Mouse (Mus musculus) T-helper 2 cell (primary cell): Measurements from ENCODE around the gene Obscn.

Experiments used
- in situ Hi-C: fragments of 300-600 bp; cut with MboI, MseI; formaldehyde crosslinking; loops from one replicate; pipeline ENCODE4 v1.15.1; 2025; ENCODE audit warnings: high pct_unique_total_duplicates

Gene Obscn

DNA sequence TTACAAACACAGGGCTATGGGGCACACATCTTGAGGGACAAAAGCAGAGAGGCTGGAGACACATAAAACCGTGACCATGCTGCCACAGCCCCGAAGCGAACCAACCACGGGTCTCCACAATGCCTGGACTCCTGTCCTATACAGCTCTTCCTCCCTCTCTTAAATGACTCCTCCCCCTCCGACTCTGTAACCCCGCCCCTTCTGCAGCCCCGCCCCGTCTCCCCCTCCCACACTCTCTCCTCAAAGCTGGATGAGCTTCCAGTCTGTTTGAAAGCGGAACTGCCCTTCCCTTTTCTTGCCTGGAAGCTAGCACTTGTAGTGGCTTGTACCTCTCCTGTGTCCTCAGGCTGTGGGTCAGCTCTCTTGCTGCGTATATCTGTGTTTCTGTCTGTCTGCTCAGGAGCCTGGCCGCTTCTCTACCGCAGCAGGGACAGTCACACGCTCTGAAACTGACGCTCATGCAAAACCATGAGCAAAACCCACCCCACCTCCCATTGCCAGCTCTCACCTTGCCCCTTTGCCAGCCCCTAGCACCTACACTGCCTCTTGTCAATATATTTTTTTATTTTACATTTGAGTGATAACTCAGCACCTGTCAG lies 5.7 kb upstream of the Obscn start:
- in situ Hi-C loops = no loop called here

DNA sequence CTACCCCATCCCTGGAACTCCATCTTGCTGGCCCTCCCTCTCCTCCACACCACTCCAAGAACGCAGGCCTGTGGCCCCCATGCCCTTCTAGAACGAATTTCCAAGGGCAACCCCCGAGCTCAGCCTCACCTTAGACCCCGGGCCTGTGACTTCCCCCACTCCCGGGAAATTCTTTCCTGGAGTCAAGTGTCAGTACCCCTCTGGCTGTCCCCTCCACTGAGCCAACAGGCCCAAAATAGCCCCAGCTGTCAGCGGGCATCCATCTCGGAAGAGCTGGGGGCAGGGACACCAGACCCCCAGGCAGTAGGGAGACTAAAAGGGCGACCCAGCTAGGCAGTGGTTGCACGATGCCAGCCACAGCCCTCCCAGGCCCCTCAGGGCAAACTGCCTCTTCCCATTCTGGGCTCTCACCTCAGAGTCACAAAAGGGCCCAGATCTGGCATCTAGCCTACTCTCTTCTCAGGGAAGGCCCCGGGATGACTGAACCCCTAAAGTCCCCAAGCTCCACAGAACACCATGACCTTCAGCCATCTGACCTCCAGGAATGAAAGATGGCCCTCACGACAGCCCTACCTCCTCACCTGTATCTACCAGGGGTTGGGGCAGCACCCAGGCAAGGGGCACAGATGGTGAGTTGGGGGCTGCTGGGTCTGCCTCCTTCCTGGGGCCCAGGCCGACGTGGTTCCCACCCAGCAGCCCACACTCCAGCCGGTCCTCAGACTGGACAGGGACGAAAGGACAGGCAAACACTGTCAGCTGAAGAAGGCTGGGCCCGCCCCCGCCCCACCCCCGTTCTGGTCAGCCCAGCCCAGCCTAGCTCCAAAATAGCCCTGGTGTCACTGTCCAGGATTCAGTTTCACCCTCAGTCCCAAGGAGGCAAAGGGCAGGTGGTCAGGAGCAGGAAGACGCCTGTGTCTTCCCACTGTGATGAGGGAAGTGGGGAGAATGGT lies 2.6 kb upstream of the Obscn start:
- in situ Hi-C loops = no loop called here

DNA sequence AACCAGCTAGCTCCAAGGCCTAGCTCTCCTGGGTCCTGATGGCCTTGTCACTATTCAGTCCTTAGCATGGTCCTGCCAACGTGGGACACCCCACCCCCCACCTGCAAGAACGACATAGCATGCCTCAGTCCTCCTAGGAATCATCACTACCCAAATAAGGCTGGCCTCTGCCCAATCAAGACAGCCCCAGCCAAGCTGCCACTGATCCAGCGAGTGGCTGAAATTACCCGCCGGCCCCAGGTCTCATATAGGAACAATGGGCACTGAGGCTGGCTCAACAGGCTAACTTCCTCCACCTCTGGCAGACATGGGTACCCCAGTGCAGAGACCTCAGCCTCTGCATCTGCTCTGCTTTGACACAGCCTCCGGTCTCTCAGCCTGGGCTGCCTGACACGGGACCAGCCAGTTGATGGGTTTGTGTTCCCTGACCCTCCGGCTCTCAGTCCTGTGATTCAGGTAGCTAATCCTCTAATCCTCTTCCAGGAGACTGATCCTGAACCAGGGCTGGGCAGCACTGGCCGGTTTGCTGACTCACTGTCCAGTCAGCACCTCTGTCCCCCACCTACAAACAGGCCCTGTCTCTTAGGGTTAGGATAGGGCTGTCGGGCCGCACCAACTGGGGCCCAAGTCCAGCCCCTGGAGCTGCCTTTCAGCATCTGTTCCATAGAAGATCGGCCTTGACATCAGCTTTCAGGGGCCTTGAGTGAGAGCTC lies 948 bp upstream of the Obscn start:
- in situ Hi-C loops = no loop called here

DNA sequence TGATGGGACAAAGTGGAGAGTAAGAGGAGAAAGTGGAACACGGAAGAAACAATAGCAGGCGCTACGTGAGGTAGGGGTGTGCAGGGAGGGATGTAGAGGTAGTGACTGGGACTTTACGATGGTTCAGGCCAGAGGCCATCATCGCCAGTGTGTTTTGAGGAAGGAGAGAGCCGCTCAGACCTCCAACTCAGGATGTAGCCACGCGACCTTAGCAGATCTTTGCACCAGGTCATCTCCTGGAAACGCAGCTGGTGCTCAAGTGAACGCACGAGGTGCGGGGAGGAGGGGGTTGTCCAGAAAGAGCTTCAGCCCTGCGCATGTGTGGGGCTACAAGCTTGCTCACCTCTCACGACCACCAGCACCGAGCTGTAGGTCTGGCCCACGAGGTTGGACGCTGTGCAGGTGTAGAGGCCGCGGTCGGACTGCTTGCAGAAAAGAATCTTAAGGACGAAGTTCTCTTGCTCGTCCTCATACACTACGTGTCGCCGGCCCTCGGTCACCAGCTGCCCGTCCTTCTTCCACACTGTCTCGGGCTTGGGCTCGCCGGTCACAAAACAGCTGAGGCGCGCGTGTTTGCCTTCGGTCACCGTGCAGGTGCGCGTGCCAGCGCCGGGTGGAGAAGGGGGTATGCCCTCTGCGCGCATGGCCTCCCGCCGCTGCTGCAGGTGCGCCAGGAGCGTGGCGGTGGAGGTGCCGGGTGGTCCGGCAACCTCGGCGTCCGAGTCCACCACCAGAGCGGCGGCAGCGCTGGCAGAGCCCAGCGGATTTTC lies 966 bp downstream of the Obscn start:
- in situ Hi-C loops = no loop called here

DNA sequence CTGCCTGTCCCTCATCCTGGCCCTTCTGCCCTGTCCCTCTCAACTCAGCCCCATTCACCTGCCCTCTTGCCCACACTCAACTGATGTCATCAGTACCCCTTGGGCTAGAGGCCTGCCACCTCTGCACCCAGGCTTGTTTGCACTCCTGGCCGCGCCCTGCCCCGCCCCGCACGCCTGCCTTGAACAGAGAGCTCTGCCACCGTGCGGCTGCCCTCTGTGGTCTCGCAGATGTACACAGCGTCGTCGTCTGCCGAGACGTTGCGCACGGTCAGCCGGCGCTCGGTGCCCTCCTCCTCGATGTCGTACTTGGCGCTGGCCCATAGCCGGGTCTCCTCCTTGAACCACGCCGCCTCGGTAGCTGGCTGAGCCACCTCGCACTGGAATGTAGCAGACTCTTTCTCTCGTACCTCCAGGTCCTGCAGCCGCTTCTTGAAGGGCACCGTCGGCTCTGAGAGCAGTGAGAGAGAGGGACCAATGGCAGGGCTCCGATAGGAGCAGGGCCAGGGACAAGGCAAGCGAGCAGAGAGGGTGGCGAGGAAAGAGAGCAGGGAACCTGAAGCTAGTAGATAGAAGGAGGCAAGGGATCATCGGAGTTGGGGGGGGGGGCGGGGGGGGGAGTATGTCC lies 1.7 kb downstream of the Obscn start:
- in situ Hi-C loops = no loop called here

DNA sequence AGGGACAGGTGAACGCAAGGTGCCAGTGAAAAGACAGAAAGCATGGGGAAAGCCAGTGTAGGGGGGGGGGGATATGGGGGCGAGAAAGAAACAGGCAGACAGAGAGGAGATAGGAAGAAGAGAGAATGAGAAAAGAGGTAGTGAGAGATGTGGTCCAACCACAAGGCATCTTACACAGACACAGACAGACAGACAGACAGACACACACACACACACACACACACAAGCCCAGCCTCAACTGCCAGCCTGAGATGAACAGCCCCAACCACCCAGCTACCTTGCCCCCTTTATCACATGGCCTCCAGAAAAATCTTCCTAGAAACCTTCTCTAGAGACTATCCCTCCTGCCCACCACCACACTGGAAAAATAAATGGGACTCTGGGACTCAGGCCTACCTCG lies 4.1 kb downstream of the Obscn start:
- in situ Hi-C loops = no loop called here

DNA sequence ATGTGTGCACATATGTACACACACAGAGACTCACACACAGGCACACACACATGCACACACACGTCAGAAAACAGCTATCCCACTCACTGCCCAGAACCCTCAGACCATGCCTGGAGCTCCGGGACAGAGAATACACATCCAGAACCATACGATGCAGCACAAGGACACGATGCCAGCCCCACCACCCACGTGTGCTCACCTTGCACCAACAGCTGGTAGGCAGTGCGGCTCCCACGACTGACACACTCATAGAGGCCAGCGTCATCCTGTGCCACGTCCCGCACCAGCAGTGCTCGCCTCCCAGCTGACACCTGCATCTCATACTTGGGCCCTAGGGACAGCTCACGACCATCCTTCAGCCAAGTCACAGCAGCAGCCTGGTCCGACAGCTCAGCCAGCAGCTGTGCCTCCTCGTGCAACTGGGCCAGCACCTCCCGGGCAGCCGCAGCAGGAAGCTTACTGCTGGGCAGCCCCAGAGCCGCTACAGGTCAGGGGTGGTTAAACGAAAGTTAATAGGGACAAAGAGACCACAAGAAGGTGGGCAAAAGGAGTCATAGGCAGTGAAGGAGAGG lies 4.8 kb downstream of the Obscn start:
- in situ Hi-C loops = no loop called here

DNA sequence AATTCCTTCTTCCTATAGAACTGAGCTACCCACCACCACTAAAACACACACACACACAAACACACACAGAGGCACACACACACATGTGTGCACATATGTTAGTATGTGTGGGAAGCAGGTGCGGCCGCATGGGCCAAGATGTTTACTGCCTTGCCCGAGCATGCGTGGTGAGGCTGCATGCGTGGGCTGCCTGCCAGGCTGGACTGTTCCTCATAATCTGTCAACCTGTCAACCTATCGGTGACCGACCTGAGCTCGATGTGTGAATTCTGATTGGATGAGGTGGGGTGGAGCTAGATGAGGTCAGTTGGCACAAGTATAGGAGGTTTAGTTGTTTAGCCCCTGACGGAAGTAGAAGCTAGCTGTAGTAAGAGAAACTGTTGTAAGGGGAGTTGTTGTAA lies 5.4 kb downstream of the Obscn start:
- in situ Hi-C loops = no loop called here

DNA sequence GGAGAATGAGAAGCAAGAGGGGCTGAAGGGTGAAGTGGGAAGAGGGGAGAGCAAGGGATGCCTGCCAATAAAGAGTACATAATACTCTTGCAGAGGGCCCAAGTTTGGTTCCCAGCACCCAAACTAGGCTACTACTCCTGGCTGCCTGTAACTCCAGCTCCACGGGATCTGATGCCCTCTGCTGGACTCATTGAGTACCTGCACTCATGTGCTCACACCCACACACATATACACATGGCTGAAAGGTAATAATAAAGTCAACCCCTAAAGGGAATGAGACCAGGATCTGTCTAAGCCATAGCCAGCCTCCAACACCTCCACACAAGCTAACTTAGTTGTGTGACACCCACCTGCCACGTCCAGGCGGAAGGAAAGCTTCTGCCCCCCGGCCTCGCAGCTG lies 30.3 kb downstream of the Obscn start:
- in situ Hi-C loops = no loop called here

DNA sequence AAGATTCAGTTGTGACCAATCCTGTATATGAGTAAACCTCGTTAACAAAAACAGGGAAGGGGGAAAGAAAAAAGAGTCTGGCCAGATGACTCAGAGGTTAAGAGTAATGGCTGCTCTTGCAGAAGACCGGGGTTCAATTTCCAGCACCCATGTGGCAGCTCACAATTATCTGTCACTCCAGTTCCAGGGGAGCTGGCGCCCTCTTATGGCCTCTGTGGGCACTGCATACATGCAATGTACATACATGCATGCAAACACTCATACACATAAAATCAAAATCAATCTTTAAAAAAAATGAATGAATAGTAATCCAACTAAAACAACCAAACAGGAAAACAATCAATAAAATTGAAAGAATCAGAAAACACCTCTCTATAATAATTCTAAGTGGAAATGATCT lies 33.9 kb downstream of the Obscn start:
- in situ Hi-C loops = no loop called here

DNA sequence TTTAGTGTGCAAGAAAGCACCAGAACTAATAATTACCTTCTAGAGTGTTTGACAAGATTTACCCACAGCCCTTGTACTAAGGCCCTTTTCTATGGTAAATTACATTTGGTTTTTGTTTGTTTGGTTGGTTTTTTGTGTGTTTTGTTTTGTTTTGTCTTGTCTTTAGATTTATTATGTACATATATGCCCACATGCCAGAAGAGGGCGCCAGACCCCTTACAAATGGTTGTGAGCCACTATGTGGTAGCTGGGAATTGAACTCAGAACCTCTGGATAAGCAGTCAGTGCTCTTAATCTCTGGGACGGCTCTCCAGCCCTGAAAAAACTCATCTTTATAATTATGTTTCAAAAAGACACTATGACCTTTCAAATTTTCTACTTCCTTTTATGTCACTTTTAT lies 37.9 kb downstream of the Obscn start:
- in situ Hi-C loops = no loop called here

DNA sequence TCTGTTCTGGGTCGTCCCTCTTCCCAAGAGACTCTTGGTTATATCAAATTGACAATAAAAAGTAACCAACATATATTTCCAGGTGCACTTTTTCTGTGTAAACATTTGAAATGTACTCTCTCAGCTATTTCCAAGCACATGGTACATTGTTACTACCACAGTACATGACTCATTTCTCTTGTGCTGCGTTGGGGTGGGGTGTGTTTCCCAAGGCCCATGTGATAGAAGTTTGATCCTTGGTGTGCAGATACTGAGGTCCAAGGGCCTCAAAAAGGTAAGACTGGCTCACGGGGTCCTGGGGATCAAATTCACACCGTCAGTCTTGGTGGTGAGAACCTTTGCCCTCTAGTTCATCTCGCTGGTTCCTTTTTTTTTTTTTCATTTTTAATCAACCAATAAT lies 38.4 kb downstream of the Obscn start:
- in situ Hi-C loops = no loop called here

DNA sequence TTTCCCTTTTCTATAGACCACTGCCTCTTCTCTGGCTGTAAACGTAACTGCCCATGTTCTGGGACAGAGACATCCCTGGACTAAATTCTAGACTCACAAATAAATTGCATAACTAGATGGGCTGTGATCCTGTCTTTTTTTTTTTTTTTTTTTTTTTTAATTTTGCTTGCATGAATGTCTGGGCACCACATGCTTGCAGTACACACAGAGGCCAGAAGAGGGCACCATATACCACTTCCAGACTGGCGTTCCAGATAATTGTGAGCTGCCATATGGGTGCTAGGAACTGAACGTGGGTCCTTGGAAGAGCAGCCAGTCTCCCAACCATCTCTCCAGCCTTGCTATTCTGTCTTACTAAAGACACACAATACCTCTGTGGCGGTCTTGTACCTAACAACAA lies 42.0 kb downstream of the Obscn start:
- in situ Hi-C loops = no loop called here

DNA sequence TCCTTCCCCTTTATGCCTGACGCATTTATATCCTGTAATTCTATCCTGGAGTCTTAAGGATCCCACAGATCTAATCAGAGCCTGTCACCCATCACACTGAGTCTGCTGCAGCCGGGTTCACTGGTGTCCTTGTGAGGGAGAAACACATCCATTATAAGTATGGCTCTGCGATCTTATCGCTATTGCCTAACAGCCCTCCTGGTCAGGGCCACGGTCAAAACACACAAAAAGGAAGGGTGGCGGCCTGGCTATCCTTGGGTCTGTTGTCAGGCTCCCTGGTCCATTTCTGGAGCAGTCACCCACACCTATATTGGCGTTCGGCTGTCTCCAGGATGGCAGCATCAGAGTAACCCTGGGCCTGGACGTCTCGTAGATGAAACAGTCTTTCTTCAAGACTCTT lies 48.6 kb downstream of the Obscn start:
- in situ Hi-C loops = no loop called here

DNA sequence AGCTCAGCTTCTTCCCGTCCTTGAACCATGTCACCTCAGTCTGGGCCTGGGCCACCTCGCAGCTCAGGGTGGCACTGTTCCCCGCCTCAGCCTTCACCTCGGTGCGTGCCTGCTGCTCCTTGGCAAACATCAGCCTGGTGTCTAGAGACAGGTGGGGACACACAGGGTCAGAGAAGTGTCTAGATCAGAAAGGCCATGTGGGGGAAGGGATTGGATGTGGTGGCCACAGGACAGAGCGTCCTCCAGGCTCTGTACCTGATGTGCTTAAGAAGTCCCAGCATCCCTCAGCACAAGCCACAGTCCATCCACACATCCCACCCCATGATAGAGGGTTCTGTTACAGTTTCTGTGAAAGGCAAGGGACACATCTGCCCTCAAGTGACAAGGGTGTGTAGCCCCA lies 51.0 kb downstream of the Obscn start:
- in situ Hi-C loops = no loop called here

DNA sequence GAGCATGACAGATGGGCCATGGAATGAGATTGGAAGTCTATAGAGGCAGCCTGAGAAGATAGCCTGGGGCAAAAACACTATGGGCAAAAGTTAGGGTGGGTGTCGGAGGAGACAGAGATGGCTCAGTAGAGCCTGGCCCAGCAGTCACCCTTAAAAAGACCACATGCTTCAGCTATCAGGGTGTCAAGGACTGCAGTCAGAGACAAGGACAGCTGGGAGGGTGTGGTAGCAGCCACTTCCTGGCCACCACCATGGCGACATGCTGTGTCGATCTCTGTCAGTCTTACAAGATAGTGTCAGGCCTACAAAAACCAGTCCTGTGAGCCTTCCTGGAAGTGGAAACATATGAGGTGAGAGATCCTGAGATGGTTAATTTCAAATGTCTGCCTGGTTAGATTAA lies 53.1 kb downstream of the Obscn start:
- in situ Hi-C loops = no loop called here

DNA sequence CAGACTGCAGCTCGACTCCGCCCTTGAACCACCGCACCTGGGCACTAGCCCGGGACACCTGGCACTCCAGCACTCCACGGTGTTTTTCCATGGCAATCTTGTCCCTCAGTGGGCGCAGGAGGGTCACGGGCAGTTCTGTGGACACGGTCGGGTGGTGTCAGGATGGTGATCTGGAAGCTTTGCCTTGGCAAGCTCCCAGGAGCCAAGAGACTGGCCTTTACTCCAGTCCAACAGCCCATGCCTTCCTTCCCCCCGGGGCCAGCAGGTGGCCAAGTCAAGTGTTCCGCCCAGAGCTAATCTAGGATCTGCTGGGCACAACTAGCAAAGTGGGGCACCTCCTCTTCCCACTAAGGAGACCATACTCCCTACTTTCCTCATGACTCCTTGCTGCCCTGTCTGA lies 57.9 kb downstream of the Obscn start:
- in situ Hi-C loops = no loop called here

DNA sequence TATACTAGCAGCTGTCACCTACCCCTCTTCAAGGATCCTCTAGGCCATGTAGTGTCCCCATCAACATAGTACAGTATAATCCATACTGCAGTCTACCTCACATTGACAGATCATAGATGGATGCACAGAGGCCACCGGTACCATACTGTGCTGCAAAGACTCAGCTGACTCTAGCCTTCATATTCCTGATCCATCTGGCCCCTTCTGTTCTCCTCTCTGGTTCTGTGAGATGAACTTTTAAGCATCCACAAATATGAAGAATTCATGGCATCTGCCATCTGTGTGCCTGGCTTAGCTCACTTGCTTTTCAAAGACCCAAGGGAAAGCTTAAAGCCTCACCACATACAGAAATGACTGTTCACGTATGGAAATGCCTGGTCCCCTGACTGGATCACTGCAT lies 65.9 kb downstream of the Obscn start:
- in situ Hi-C loops = no loop called here

DNA sequence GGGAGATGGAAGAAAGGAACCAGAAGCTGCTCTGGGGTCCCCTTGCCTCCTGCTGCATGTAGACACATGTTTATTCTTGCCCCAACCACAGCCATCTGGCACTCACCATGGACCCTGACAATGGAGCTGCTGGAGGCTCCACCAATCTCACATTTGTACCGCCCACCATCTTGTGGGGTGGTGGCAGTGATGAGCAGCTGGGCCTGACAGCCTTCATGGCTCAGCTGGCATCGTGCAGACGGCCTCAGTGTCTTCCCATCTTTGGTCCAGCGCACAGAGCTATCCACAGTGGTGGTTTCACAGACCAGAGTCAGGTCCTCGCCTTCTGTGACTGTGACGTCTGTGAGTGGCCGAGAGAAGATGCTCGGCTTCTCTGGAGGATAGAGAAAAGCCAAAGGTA lies 67.3 kb downstream of the Obscn start:
- in situ Hi-C loops = no loop called here

DNA sequence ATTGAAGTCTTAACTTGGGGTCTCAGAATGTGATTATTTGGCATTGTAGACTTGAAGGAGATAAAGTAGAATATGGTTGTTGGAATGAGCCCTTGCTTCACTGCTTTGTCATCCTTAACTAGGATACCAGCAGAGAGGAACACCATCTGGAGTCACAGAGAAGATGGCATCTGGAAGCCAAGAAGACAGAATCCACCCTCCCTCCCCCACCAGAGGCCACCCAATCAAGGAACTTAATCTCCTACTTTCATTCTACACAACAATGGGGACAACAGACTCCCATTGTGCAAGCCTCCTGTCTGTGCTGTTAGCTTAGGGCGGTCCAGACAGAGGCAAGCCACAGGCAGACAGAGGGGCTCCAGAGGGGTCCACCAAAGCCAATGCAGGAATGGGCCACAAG lies 67.8 kb downstream of the Obscn start:
- in situ Hi-C loops = no loop called here

DNA sequence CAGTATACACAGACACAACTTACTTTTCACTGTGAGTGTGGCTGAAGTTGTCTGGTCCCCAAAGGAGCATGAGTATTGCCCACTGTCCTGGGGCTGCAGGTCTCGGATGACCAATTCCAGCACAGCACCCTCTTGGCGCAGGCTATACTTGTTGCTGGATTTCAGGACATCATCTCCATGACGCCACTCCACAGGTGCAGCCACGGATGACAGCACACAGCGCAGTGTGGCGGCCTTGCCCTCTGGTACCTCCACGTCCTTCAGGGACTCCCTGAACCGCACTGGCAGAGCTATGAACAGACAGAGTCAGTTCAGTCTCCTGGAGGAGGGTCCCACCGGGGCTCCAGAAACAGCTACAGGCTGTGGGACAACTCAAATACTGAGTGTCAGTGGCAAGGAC lies 68.3 kb downstream of the Obscn start:
- in situ Hi-C loops = no loop called here
